Comparison of ENCODE assay signal across 8 mouse cellular contexts in genomic region chr7:19851858-19852570, GRCm38 (mm10). TPM values are rescaled to one million over a fixed set of nuclear protein-coding genes. Genes with fewer than 3 reads are reported as not detected.
A peak's percentile ranks its signal among the peaks of the same experiment; 100 is the strongest.
DNase-seq lines count a peak whose midpoint lies in the region; ATAC-seq and TF ChIP-seq lines count a peak whose summit lies in the region.

Gm19345 (plus strand) TSS chr7:19852003.

- peak within 1 kb of the TSS; percentile 43 for H3K4me2 ChIP-seq in heart, embryonic 14.5 days (ENCODE audit: low read length)
- H3K4me2 ChIP-seq in forebrain, embryonic 12.5 days = peak within 1 kb of the TSS; percentile 56
- H3K4me2 ChIP-seq in limb, embryonic 11.5 days (ENCODE audit: low read depth, severe bottlenecking) = peak within 1 kb of the TSS; percentile 43

- H3K36me3 ChIP-seq in heart, embryonic 14.5 days (ENCODE audit: control insufficient read depth, insufficient read depth, low read length) = no peaks in the 10 kb centered on the region
- H3K36me3 ChIP-seq in heart, adult 2 months (ENCODE audit: control insufficient read depth, insufficient read depth, low read length) = no peaks in the 10 kb centered on the region
- no peaks in the 10 kb centered on the region for H3K36me3 ChIP-seq in ES-Bruce4 (ENCODE audit: control insufficient read depth, insufficient read depth, low read length, poor library complexity, severe bottlenecking)
- H3K36me3 ChIP-seq in forebrain, embryonic 12.5 days (replicated peaks) = no peaks in the 10 kb centered on the region
- no peaks in the 10 kb centered on the region for H3K36me3 ChIP-seq in limb, embryonic 11.5 days (ENCODE audit: control insufficient read depth, insufficient read depth, low read length)

- no peak for DNase-seq in heart, adult 2 months
- DNase-seq in limb, embryonic 11.5 days (ENCODE audit: low spot score) = peak; percentile 49
- DNase-seq in urinary bladder, adult 2 months (ENCODE audit: low spot score) = no peak
- no peak for DNase-seq in urinary bladder, adult 18-20 months (ENCODE audit: low spot score in 2 of 2)

- no peaks in the 10 kb centered on the region for H3K79me2 ChIP-seq in heart, adult 2 months (replicated peaks; ENCODE audit: control insufficient read depth, insufficient read depth, low read length)

- 5% methylated on average over 33 of the region's 33 CpGs for WGBS in heart, embryonic 14.5 days
- 4% methylated on average over 33 of the region's 33 CpGs for WGBS in heart, adult 2 months
- WGBS in forebrain, embryonic 12.5 days = 4% methylated on average over 27 of the region's 33 CpGs
- 4% methylated on average over 33 of the region's 33 CpGs for WGBS in limb, embryonic 11.5 days
- WGBS in olfactory bulb, adult 2 months = 3% methylated on average over 32 of the region's 33 CpGs

- TF ChIP-seq EP300 in heart, adult 2 months (IDR thresholded peaks at IDR 0.05; ENCODE audit: insufficient read depth, low read depth, low read length) = no peak
- TF ChIP-seq EP300 in ES-Bruce4 (IDR thresholded peaks at IDR 0.05; ENCODE audit: insufficient read depth, low read depth, low read length) = no peak

- ATAC-seq in heart, embryonic 14.5 days (ENCODE audit: insufficient number of reproducible peaks, insufficient read depth, low FRiP score, low read depth) = peak; percentile 13; the same call in 1 of the 2 replicates
- peak; percentile 83 for ATAC-seq in forebrain, embryonic 12.5 days (ENCODE audit: low FRiP score)
- ATAC-seq in limb, embryonic 11.5 days (ENCODE audit: insufficient number of reproducible peaks, low FRiP score, low TSS enrichment, low read depth) = peak; percentile 60

- no peaks in the 10 kb centered on the region for H3K9me3 ChIP-seq in heart, embryonic 14.5 days (ENCODE audit: control insufficient read depth, low read length)
- H3K9me3 ChIP-seq in ES-Bruce4 (replicated peaks; ENCODE audit: control insufficient read depth, insufficient read depth, low read length, poor library complexity, severe bottlenecking) = no peaks in the 10 kb centered on the region
- H3K9me3 ChIP-seq in forebrain, embryonic 12.5 days = no peaks in the 10 kb centered on the region
- no peaks in the 10 kb centered on the region for H3K9me3 ChIP-seq in limb, embryonic 11.5 days (ENCODE audit: control insufficient read depth, low read length)

- TF ChIP-seq POLR2A in heart, adult 2 months (IDR thresholded peaks at IDR 0.05; ENCODE audit: insufficient read depth, low read depth, low read length) = no peak
- no peak for TF ChIP-seq POLR2A in ES-Bruce4 (IDR thresholded peaks at IDR 0.05; ENCODE audit: insufficient read depth, low read length)
- TF ChIP-seq POLR2A in olfactory bulb, adult 2 months (IDR thresholded peaks at IDR 0.05; ENCODE audit: insufficient read depth, low read depth, low read length) = no peak

- H3K9ac ChIP-seq in heart, embryonic 14.5 days (ENCODE audit: low read length) = no peak within 1 kb of the TSS
- no peak within 1 kb of the TSS for H3K9ac ChIP-seq in heart, adult 2 months (ENCODE audit: low read depth, low read length)
- no peak within 1 kb of the TSS for H3K9ac ChIP-seq in ES-Bruce4 (ENCODE audit: low read depth, poor library complexity, severe bottlenecking)
- H3K9ac ChIP-seq in forebrain, embryonic 12.5 days = peak within 1 kb of the TSS; percentile 49
- 0 out of 2 replicates have a peak within 1 kb of the TSS, but pooled peaks have one; percentile 12 for H3K9ac ChIP-seq in limb, embryonic 11.5 days (ENCODE audit: low read length)

- no peak within 1 kb of the TSS for H3K27ac ChIP-seq in heart, embryonic 14.5 days (replicated peaks in 1 of 2; ENCODE audit: control insufficient read depth in 1 of 2, insufficient read depth in 1 of 2, low read depth in 2 of 2, low read length in 2 of 2)
- H3K27ac ChIP-seq in heart, adult 2 months = no peak within 1 kb of the TSS
- H3K27ac ChIP-seq in ES-Bruce4 (ENCODE audit: insufficient read depth, low read length) = no peak within 1 kb of the TSS
- no peak within 1 kb of the TSS for H3K27ac ChIP-seq in forebrain, embryonic 12.5 days
- H3K27ac ChIP-seq in limb, embryonic 11.5 days (replicated peaks; ENCODE audit: low read depth, low read length) = no peak within 1 kb of the TSS
- no peak within 1 kb of the TSS for H3K27ac ChIP-seq in olfactory bulb, adult 2 months (ENCODE audit: insufficient read depth, low read depth, low read length)

- H3K27me3 ChIP-seq in heart, embryonic 14.5 days (ENCODE audit: control insufficient read depth, insufficient read depth, low read length) = peaks cover 37% of the 10 kb centered on the region
- peaks cover 3% of the 10 kb centered on the region; the same call in 1 of the 2 replicates for H3K27me3 ChIP-seq in heart, adult 2 months (ENCODE audit: control insufficient read depth, insufficient read depth, low read length)
- no peaks in the 10 kb centered on the region for H3K27me3 ChIP-seq in ES-Bruce4 (ENCODE audit: control insufficient read depth, insufficient read depth, low read length, poor library complexity, severe bottlenecking)
- H3K27me3 ChIP-seq in forebrain, embryonic 12.5 days = peaks cover 44% of the 10 kb centered on the region
- peaks cover 9% of the 10 kb centered on the region; the same call in 1 of the 2 replicates for H3K27me3 ChIP-seq in limb, embryonic 11.5 days (ENCODE audit: control insufficient read depth, insufficient read depth, low read length)

- intact Hi-C loops in heart, adult 2 months (cut with DNase I) = no loop called here

- TF ChIP-seq CTCF in heart, adult 2 months (IDR thresholded peaks at IDR 0.05) = no peak
- TF ChIP-seq CTCF in ES-Bruce4 (IDR thresholded peaks at IDR 0.05; ENCODE audit: low read depth, low read length) = no peak
- no peak for TF ChIP-seq CTCF in olfactory bulb, adult 2 months (IDR thresholded peaks at IDR 0.05; ENCODE audit: insufficient read depth, low read depth, low read length)

- H3K4me1 ChIP-seq in heart, embryonic 14.5 days (ENCODE audit: control insufficient read depth in 2 of 2, insufficient read depth in 2 of 2, low read length in 2 of 2) = peaks cover 3 to 6% of the 10 kb centered on the region in 2 experiments
- peaks cover 4% of the 10 kb centered on the region; the same call in 1 of the 2 replicates for H3K4me1 ChIP-seq in heart, adult 2 months (ENCODE audit: control insufficient read depth, insufficient read depth, low read length)
- H3K4me1 ChIP-seq in ES-Bruce4 (ENCODE audit: control insufficient read depth, insufficient read depth, low read length) = peaks cover 1% of the 10 kb centered on the region
- peaks cover 7% of the 10 kb centered on the region; the same call in 1 of the 2 replicates for H3K4me1 ChIP-seq in forebrain, embryonic 12.5 days
- no peaks in the 10 kb centered on the region for H3K4me1 ChIP-seq in limb, embryonic 11.5 days (ENCODE audit: control insufficient read depth, insufficient read depth, low read length)
- H3K4me1 ChIP-seq in olfactory bulb, adult 2 months (ENCODE audit: control insufficient read depth, insufficient read depth, low read length) = peaks cover 7% of the 10 kb centered on the region; the same call in 1 of the 2 replicates

- 0 out of 4 replicates have a peak within 1 kb of the TSS, but pooled peaks of 1 of the 2 experiments have one; percentile 11 for H3K4me3 ChIP-seq in heart, embryonic 14.5 days (ENCODE audit: control insufficient read depth in 1 of 2, insufficient read depth in 1 of 2, low read depth in 1 of 2, low read length in 2 of 2)
- no peak within 1 kb of the TSS for H3K4me3 ChIP-seq in heart, adult 2 months
- H3K4me3 ChIP-seq in ES-Bruce4 (ENCODE audit: low read depth, low read length) = peak within 1 kb of the TSS; percentile 43
- peak within 1 kb of the TSS; percentile 31 for H3K4me3 ChIP-seq in forebrain, embryonic 12.5 days (replicated peaks)
- 0 out of 2 replicates have a peak within 1 kb of the TSS, but pooled peaks have one; percentile 8 for H3K4me3 ChIP-seq in limb, embryonic 11.5 days (ENCODE audit: low read depth, low read length)
- H3K4me3 ChIP-seq in olfactory bulb, adult 2 months (ENCODE audit: insufficient read depth, low read depth, low read length) = peak within 1 kb of the TSS; percentile 42

RNA-seq across cellular contexts. Expression of gene Gm19345, which starts in this region (rescaled TPM):
- polyA plus RNA-seq in heart, embryonic 14.5 days (2014; fragmentation: Nextera tagmentation; extraction: Ambion mirVana) = not detected in 2 replicates
- total RNA-seq in heart, adult 2 months (2021) = not detected
- polyA plus RNA-seq in heart, adult 2 months (2012; rRNA removed) = not detected in 2 replicates
- 0.82 and 1.1 TPM in 2 replicates for polyA plus RNA-seq in ES-Bruce4 (2011; ENCODE audit: insufficient read depth, insufficient read length, low read depth, missing spikeins)
- polyA plus RNA-seq in forebrain, embryonic 12.5 days (2016; fragmentation: Nextera tagmentation; extraction: Ambion mirVana) = 0.65 and 1.3 TPM in 2 replicates
- polyA plus RNA-seq in limb, embryonic 11.5 days (2014; fragmentation: Nextera tagmentation; extraction: Ambion mirVana) = not detected in 2 replicates
- polyA plus RNA-seq in olfactory bulb, adult 2 months (2012; ENCODE audit: insufficient read depth, insufficient read length, low replicate concordance, missing spikeins) = not detected in 2 replicates
- polyA plus RNA-seq in urinary bladder, adult 2 months (2012; rRNA removed) = 0.08 and 0.15 TPM in 2 replicates

Comparison
In these comparisons a context has a peak if more than half of its experiments do, and no peak if none do; other contexts are left out.
1. Peak in ATAC-seq and H3K4me2 ChIP-seq in heart, embryonic 14.5 days; RNA of the gene not detected or under 1 TPM.
2. Peak in DNase-seq, ATAC-seq, H3K4me3 ChIP-seq, H3K9ac ChIP-seq and H3K4me2 ChIP-seq in limb, embryonic 11.5 days; RNA of the gene not detected or under 1 TPM.
3. ATAC-seq: peak in every context shown above with its lines; median percentile 83 in forebrain, embryonic 12.5 days; 60 in limb, embryonic 11.5 days; 13 in heart, embryonic 14.5 days.